Mouse (Mus musculus) MEL-GATA-1-ER (cell line): Measurements from ENCODE around the gene Trh.

Source experiments
- DNase-seq: peaks from one replicate; pipeline ENCODE4 v3.0.0-alpha.2; 2012; ENCODE audit warnings: low read depth; ENCODE audit errors: extremely low read depth

Trh gene

DNA sequence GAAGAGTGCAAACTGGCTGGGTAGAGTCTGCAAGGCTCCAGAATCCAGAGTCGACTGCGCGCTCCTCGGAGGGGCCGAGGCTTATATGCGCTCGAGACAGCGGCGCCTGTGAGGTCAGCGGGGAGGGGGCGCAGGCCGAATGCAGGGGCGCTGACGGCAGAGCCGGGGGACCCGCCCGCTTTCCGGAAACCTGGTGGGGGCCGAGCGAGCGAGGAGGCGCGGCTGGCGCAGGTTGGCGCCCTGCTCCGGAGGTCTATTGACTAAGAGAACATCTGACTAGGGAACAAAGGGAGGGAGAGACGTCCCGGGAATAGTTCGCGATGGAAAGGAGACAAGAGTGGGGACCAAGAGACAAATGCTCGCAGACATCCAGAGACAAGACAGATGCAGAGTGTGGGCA, at the start of gene Trh:
TSS of gene Trh (minus strand) at position 60 of the 400 bp plus-strand sequence.
- DNase-seq, result no peak

DNA sequence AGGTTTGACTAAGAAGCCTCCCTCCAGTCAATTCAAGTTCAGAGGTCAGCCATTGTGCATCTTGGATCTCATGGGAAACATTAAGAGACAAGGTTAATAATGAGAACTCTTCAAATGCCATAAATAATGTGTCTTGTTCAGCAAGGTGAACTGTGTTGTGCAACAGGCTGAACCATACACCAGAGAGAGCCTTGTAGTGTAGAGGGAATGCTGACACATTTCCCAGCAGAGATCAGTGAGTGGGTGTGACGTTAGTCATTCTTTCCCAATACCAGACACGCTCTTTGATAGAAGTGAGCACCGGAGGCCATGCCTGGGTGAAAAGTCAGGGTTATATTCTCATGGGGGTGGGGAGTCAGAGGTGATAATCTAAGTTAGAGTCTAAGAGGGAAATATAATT, 46.4 kb upstream of the Trh start:
- no peak for DNase-seq

DNA sequence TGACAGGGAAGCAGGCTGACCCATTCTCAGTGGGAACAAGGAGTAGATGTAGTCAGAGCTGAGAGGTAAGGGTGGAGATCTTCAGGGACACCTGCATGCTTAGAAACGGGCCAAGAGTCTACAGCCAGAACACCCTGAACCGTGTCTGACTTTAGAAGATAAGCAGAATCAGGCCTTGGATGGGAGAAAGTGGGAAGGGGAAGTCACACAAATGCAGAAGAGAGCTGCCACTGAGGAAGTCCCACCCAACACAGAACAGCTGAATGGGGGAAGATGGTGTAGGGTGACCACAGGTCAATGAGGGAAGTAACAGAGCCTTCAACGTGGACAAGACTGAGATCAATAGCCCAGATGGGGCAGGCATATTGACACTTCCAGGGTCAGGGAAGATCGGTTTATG, 42.4 kb upstream of the Trh start:
- DNase-seq, result peak; percentile 26

DNA sequence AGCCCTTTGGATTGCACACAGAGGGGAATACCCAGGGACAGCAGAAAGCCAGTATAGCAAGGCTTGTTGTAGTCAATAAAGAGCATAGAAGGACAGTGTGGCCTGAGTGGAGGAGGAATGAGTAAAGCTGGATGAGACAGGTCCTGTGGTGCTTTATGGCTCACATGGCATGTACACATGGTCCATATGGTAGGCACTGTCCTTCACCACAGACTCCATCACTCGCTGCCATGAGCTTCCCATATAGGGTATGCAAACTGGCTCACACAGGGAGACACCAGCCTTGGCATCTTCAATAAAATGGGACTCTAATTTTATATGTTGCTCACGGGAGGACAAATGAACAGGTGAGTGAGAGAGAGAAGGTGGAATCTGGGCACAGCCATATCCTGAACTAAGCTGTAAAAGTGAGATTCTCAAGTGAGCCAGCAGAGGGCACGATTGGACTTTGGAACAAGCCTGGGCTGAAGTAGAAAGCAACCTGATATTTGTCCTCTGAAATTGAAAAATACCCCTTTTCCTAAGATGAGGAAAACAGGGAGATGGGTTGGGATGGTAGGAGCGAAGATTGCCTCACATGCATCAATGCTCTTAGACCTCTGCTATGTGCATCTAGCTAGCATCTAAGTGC, 41.9 kb upstream of the Trh start:
- no peak for DNase-seq

DNA sequence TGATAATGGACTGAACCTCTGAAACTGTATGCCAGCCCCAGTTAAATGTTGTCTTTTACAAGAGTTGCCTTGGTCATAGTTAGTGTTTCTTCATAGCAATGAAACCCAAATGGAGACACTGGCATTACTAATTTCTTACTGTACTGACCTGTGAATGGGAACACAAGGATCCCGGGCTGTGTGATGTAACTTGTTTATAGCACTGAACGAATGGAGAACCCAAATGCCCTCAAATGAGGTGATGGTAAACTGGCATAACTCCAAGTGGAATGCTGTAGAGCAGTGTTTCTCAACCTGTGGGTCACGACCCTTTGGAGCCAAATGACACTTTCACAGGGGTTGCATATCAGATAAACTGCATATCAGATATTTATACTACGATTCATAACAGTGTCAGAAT, 41.1 kb upstream of the Trh start:
- no peak for DNase-seq

DNA sequence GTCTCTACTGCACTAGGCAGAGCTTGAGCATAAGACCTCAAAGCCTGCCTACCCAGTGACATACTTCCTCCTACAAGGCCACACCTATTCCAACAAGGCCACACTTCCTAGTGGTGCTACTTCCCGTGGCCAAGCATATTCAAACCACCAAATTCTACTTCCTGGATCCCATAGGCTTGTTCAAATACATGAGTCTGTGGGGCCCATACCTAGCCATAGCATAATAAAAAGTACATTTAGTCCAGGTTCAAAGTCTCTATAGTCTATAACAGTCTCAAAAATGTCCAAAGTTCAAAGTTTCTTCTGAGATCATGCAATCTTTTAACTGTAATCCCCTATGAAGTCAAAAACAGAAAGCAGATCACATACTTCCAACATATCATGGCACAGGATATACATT, 32.7 kb upstream of the Trh start:
- no peak for DNase-seq

DNA sequence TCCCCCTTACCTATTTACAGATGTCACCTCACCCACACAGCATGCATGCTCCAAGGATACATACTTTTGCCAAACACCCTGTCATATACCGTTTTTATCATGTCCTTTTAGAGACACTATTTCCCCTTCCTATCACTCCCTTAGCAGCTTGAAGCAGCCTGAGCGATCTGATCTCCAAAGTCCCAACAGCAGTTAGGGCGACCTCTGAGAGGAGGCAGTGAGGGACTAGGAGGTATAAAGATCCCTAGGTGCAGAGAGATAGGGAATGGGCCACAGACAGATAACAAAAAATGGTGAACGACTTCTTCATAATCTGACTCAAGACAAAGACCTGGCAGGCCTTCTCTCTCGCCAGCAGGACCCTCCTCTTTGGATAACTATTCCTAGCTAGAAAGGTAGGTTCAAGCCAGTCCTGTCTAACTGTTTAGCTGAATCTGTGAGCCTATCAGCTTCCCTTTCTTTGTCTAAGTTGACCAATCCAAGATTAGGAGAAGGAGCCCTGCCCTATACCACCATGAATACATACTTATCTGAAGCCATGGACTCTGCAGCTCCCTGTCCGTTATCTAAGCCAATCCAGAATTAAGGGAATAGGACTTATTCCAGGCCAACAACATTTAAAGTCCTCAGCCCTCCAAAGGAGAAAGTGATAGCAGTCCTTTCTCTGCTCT, 29.3 kb upstream of the Trh start:
- DNase-seq, result no peak

DNA sequence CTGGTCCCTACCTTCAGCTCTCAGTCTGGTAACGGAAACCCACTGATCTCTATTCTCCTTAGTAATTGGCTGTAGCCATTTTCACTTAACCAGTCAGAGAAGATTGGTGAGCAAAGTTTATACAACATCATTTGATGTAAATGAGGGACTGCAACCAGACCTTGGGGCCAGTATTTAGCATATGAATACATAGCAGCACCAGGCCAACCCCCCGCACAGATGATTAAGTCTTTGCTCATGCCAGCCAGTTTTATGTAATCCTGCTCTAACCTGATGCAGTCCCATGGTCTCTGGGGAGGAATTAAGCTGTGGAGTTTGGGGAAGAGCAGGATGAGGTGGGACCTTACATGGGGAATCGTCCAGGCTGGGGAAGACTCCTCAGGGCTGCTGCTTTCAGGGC, 28.2 kb upstream of the Trh start:
- DNase-seq, result no peak

DNA sequence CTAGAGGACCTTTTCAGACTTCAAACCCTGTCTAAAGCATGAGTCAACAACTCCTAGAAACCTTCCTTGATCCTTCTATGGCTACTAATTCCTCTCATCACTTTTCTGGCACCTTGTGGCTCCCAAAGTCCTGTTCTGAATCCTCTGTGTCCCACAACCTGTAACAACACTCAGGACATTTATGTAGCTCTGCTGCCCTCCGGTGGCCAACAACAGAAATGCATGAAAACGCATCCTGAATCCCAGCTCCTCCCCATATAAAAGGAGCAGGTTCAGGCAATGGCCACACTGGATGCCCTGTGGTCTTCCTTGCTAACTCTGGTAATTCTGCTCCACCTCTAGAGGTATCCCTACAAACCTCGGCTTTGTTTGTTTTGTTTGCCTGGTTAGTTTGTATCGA, 24.6 kb upstream of the Trh start:
- peak; percentile 33 for DNase-seq

DNA sequence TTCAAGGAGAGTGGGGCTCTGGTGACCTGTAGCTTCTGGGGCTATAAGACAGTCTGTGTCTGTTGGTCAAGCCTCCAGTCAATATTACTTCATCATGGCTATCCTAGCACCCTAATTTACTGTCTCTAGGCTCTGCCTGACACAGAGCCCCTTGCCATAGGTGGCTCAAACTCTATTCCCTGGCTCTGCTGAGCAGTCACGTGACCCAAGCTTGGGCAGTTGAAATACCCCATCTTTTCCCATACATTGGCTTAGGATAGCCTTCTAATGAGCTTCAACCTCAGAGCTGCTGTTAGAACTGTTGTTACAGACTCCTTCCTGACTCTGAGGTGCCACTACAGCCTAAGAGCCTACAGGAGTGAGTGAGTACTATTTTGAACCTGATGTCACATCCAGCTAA, 23.6 kb upstream of the Trh start:
- DNase-seq, result no peak

DNA sequence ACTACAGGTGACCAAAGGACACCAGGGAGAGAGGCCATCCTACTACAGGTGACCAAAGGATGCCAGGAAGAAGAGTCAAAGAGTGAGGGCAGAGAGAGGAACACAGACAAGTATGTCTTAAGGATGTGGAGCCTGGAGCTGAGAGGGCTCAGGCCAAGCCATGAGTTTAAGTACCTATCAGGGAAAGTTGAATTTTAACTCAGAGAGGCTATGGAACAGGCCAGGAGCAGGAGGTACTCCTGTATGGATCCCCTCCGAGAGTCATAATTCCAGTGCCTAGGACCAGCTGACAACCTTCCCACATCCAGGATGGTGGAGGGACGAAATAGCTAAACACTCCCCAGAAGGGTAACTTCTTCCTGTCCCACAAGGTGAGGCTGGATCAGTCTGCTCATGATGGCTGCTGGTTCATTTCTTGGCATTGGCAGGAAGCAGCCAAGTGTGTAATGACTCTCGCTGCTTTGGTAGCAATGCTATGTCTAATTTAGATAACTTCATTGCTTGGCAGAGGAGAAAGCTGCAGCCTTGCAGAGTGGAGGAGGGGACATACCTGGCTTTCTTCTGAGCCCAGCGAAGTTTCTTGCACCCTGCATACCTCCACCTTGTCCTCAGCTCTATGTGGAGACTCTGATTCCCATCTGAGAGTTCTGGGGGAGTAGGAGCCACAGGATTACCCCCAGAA, 16.9 kb upstream of the Trh start:
- no peak for DNase-seq

DNA sequence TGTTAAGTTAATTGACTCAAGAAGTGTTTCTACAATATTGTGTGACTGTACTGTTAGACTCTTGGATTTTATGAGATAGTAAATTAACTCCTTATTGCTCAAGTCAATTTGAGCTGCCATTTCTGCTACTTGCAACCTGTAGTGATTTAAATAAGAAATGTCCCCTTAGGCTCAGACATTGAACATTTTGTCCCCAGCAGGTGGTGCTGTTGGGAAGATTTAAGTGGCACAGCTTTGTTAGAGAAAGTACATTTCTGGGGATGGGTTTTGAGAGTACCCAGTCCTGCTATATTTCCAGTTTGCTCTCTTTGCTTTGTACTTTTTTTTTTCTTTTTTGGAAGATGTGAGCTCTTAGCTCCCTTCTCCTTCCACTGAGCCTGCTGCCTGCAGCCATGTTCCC, 10.9 kb upstream of the Trh start:
- no peak for DNase-seq

DNA sequence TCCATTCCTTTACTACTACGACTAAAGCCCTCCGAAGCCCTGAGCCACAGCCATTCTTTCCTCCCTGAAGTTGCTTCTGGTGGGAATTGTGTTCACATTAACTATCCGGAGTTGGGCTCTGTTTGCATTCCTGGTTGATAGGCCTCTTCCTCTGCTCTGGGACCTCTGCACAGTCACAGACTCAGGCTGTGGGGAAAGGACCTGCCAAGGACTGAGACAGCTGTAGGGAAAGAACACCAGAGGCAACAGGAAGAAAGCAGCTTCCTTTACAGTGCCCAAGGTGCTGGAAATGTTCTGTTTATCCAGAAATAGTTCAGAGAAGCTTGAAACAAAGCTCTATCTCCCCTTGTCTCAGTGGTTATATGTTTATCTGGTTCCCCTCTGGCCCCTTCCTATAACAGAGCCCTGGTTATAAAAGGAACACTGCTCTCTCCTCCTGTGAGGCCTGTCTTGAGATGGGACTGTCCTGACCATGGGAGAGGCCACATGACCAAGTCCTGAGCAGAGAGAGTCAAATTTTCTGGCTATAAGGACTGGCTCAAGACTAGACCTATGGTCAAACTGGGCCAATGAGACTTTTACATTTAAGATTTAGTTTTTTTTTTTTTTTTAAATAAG, 8.9 kb upstream of the Trh start:
- no peak for DNase-seq

DNA sequence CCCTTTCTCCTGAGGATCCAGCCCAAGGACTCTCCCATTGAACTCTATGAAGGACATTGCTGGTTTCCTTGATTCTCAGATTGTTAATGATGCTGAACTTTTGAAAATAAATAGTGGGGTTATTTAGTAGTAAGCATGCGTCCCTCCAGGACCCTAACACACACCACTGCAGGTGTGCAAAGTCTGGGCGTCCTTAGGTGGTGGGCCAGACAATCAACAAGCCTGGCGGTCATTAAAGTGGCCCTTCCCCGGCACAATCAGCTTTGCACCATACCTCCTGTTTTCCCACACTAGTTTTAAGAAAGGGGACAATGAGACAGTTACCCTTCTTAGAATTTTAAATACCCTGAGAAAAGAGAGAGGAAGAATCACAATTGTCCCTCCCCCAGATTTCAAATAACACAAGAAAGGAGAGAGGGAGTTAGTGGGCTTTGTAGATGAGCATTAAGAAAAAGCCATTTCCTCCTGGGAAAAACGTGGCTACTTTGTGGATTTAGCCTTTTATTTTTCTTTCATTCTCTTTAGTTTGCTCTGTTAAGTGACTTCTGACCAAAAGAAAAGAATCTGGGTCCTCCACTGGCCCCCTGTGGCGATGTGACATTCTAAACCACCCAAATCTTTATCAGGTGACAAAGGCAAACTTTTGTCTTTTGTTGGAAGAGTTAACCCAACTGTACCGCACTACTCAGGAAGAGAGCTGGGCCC, 2.9 kb upstream of the Trh start:
- DNase-seq, result no peak

DNA sequence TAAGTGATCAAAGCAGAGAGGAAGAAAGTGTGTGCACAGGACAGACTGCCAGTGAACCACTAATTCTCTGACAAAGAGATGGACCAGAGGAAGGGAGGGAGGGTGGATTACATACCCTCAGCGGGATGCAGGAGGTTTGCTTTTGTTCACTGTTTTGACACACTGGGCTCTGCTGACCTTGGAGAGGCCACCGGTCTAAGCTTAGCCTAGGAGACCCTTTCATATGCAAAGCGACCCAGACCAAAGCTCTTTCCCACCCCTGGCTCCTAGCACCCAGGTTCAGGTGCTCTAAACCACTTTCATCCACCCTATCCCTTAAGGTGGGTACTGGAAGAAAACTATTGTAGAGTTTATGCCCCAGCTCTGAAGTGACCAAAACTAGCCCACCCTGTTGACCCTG, 1.9 kb upstream of the Trh start:
- no peak for DNase-seq

DNA sequence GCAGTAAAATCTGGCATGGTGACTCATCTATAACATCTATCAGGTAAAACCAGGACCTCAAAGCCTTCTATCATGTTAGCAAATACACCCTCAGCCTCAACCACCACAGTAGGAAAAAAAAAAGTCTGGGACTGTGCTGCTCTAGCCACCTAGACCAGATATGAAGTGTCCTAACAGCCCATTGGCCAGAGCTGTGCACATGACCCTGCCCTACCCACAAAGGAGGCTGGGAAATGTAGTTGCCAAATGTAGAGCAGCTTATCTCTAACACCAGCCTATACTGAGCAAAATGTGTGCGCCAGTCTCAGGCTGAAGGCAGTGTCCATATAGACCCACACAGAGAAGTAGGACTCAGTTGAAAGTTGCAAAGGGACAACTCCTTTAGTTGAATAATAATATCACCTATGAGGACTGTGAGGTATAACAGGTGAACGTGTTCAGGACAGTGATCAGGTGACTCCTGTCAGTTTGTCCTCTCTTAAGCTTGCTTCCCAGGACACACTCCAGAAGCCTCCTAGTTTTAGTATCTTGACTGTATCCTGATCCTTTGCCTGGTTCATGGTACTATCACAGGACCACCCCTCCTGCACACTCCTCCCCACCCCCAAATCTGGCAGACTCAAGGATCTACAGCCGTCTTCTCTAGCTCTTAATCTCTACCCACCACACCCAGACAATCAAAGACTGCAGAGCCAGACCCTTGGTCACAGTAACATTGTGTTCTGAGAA, 3.1 kb downstream of the Trh start:
- DNase-seq, result peak; percentile 53

DNA sequence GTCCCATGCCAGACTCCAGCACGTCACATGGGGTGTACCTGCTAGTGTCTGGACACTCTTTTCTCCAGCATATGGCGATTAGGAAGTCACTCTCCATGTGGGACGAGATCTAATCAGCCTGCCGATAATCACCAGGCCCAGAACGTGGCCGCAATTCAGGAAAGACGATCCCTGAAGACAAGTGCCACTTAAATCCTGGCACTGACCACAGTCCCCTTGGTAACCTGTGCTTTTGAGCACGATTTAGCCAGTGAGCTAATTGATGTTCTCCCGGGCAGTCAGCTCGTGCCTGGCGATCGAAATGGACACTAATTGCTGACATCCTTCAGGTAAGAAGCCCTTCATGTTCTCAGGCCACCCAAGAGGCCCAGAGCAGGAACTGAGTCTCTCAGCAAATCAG, 9.4 kb downstream of the Trh start:
- no peak for DNase-seq

DNA sequence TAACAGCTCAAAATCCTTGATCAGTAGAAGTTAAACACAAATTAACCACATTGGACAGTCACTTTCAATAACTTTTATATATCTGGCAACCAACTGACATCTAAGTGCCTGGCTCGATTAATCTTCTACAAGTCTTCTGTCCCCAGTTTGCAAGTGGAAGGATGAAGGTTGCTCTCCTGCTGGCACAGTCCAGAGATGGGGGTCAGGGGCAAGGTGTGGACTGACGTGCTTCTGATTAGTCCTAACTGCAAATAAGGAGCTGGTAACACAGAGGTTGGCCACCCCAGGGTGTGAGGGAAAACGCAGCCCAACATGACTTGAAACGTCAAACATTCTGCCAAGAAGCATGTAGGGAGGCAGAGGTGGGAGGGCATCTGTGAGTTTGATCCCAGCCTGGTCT, 12.7 kb downstream of the Trh start:
- DNase-seq, result no peak

DNA sequence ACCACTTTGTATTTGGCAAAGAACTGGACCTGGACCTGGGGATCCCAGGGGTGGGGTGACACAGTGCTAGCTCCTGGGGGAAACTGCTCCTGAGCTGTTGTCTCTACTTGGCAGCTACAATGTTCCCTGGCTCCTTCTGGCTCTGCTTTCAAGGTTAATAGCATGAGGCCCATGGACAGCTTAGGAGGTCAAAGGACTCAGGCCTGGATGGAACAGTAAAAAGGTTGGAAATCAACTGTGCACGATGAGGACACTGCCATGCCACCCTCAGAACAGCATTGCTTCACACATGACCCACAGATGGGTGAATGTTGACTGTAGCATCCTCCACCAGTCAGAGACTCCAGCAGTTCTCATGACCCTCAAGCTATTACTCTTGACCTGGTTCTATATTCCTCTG, 13.1 kb downstream of the Trh start:
- DNase-seq, result no peak

DNA sequence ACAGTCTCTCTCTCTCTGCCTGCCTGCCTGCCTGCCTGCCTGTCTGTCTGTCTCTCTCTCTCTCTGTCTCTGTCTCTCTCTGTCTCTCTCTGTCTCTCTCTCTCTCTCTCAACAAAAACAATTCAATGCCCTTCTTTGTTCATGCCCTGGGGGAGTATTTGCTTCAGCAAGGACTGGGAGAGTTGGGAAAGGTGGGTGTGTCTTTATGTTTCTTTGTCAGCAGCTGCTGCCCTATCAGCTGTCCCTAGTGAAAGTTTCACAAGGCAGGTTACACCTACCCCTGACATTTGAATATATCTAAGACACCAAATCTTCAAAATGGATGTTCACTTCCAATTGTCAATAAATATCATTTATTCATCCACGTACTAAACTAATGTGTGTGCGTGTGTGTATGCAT, 14.9 kb downstream of the Trh start:
- no peak for DNase-seq

DNA sequence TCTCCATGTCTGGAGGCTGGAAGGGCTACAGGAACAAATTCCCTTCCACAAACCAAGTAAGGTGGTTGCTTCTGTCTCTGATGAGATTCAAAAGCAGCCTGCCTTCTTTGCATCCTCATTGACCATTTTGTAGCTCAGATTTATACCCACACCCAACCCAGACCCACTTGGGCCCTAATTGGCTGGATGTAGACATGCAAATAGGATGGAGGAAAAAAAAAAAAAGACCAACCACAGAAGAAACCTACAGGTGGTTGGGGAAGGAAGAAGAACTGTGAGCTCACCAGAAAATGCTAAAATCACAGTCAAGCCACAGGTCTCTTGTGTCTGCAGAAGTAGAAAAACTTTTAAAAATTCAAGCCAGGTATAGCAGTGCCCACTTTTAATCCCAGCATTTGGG, 15.3 kb downstream of the Trh start:
- no peak for DNase-seq
